Mouse (Mus musculus) liver, embryonic 14.5 days (tissue): ENCODE results near the gene Rabep2. TPM values are rescaled to one million over a fixed set of nuclear protein-coding genes. Genes with fewer than 3 reads are reported as not detected.

ENCODE experiments used
- ATAC-seq: fragments of 200-750 bp; cut with Nextera tagmentation; 2 replicates; pipeline ENCODE4 v1.8.0; 2017; ENCODE audit warnings: moderate number of reproducible peaks, mild to moderate bottlenecking, moderate library complexity; ENCODE audit not compliant: insufficient read depth
- DNase-seq, 3 experiments: peaks; one replicate each; pipeline ENCODE4 v3.0.0-alpha.2; 2012 to 2013; ENCODE audit warnings: low read depth in 3 of 3, low spot score in 3 of 3
- H3K27ac ChIP-seq: fragments of 300-500 bp; sonication (generic); 2 replicates; pipeline ENCODE4 v1.5.1; 2014; ENCODE audit warnings: moderate library complexity, mild to moderate bottlenecking, control low read depth, inconsistent platforms
- H3K27me3 ChIP-seq: fragments of 300-500 bp; sonication (generic); 2 replicates; pipeline ENCODE4 v1.6.1; 2014; ENCODE audit warnings: mild to moderate bottlenecking, low read length, moderate library complexity; ENCODE audit not compliant: control insufficient read depth, insufficient read depth
- H3K36me3 ChIP-seq: fragments of 300-500 bp; sonication (generic); replicated peaks from 2 replicates; pipeline ENCODE4 v1.6.1; 2014; ENCODE audit warnings: low read depth; ENCODE audit not compliant: control insufficient read depth, insufficient read depth
- H3K4me1 ChIP-seq, 2 experiments: fragments of 200-500 bp in 1 of 2; fragments of 300-500 bp in 1 of 2; sonication (generic) in 1 of 2; replicated peaks; 2 replicates each; pipeline ENCODE4 v1.6.1; 2012 to 2014; ENCODE audit warnings: antibody characterized with exemption in 1 of 2, inconsistent platforms in 1 of 2, low read length in 1 of 2; ENCODE audit not compliant: control insufficient read depth in 2 of 2, insufficient read depth in 2 of 2
- H3K4me2 ChIP-seq: fragments of 300-500 bp; sonication (generic); 2 replicates; pipeline ENCODE4 v1.6.1; 2014; ENCODE audit warnings: low read depth, mild to moderate bottlenecking, control low read depth, moderate library complexity
- H3K4me3 ChIP-seq, 2 experiments: fragments of 200-500 bp in 1 of 2; fragments of 300-500 bp in 1 of 2; sonication (generic) in 1 of 2; 2 replicates each; pipeline ENCODE4 v1.5.1; 2012 to 2014; ENCODE audit warnings: low read depth in 2 of 2, low read length in 2 of 2, mild to moderate bottlenecking in 2 of 2, control low read depth in 1 of 2, inconsistent platforms in 1 of 2, moderate library complexity in 1 of 2; ENCODE audit not compliant: insufficient read depth in 1 of 2
- H3K9ac ChIP-seq: fragments of 300-500 bp; sonication (generic); replicated peaks from 2 replicates; pipeline ENCODE4 v1.6.1; 2014; ENCODE audit warnings: mild to moderate bottlenecking, control low read depth, moderate library complexity
- H3K9me3 ChIP-seq: fragments of 300-500 bp; sonication (generic); 2 replicates; pipeline ENCODE4 v1.6.1; 2016; ENCODE audit warnings: low read length, mixed read lengths; ENCODE audit not compliant: control insufficient read depth
- CTCF ChIP-seq: IDR thresholded peaks from 2 replicates; pipeline ENCODE4 v1.5.1; 2016; ENCODE audit warnings: antibody characterized with exemption, low read depth, control low read depth
- EP300 ChIP-seq: IDR thresholded peaks from 2 replicates; pipeline ENCODE4 v1.6.1; 2016; ENCODE audit warnings: antibody characterized with exemption, low read depth
- WGBS: fragments of 180-500 bp; shearing (Covaris S2); extraction: QIAGEN DNeasy Blood & Tissue Kit; methylation state at CpG from one replicate; pipeline ENCODE4 v1.1.7; 2014; ENCODE audit not compliant: insufficient replicate concordance; 5-methylcytosine and 5-hydroxymethylcytosine counted together
- polyA plus RNA-seq, 2 experiments: library from polyadenylated mRNA; depleted of rRNA in 1 of 2; stranded (reverse) in 1 of 2; unstranded in 1 of 2; fragments of >200 nt; fragmentation: Nextera tagmentation in 1 of 2; extraction: Ambion mirVana in 1 of 2; gene quantifications; 2 replicates each; pipeline versions ENCODE4 v1.2.1 to v1.2.3; 2012 to 2014

Rabep2 gene
- polyA plus RNA-seq, 2 experiments, result 4.4 to 4.6 TPM

DNA sequence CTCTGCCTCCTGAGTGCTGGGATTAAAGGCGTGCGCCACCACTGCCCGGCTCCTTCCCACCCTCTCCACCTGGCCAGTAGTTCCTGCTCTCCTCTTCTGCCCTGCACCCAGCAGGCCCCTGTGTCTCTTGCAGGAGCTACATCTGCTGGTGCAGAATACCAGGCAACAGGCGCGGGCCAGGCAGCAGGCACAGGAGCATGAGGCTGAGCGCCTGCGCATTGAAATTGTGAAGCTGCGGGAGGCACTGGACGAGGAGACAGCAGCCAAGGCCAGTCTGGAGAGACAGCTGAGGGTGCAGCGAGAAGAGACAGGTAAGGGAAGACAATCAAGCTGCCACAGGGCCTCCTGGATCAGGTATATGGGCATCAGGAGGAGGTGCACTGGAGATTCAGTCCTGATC, 15.4 kb downstream of the Rabep2 start:
- ATAC-seq (no peak), DNase-seq (no peak)
- no peak overlapping the region for H3K27ac ChIP-seq
- H3K27me3 ChIP-seq, result no peaks in the 10 kb centered on the region
- no peaks in the 10 kb centered on the region for H3K36me3 ChIP-seq
- H3K4me1 ChIP-seq, result no peaks in the 10 kb centered on the region
- no peak overlapping the region for H3K9ac ChIP-seq
- TF ChIP-seq CTCF (no peak), EP300 (no peak)
- no peaks in the 10 kb centered on the region for H3K9me3 ChIP-seq
- H3K4me2 ChIP-seq, result no peak overlapping the region
- no peak overlapping the region for H3K4me3 ChIP-seq
- WGBS, result 82% methylated on average over 10 of the region's 10 CpGs

GRCm38 (mm10) chr7:126444536-126444935, 16.0 kb downstream of the Rabep2 start:
- Histone ChIP-seq H3K9ac (no peak overlapping the region), H3K27ac (no peak overlapping the region), H3K9me3 (no peaks in the 10 kb centered on the region), H3K4me1 (no peaks in the 10 kb centered on the region), H3K4me2 (no peak overlapping the region), H3K4me3 (no peak overlapping the region), H3K36me3 (no peaks in the 10 kb centered on the region), H3K27me3 (no peaks in the 10 kb centered on the region)
- DNase-seq (no peak), ATAC-seq (no peak)
- 77% methylated on average over 9 of the region's 9 CpGs for WGBS
- TF ChIP-seq EP300, result no peak
- TF ChIP-seq CTCF, result no peak

- no peak overlapping the region for H3K9ac ChIP-seq
- H3K4me1 ChIP-seq, result no peaks in the 10 kb centered on the region
- no peaks in the 10 kb centered on the region for H3K36me3 ChIP-seq
- H3K4me2 ChIP-seq, result no peak overlapping the region
- no peaks in the 10 kb centered on the region for H3K9me3 ChIP-seq
- H3K27ac ChIP-seq, result no peak overlapping the region
- H3K4me3 ChIP-seq, result no peak overlapping the region
- DNase-seq (no peak), ATAC-seq (no peak)
- no peaks in the 10 kb centered on the region for H3K27me3 ChIP-seq
- 77% methylated on average over 15 of the region's 15 CpGs for WGBS
- TF ChIP-seq EP300 (no peak), CTCF (no peak)
Observed at GRCm38 (mm10) chr7:126445104-126445815, 16.7 kb downstream of the Rabep2 start.

- no peaks in the 10 kb centered on the region for H3K9me3 ChIP-seq
- H3K4me1 ChIP-seq, result no peaks in the 10 kb centered on the region
- no peak for DNase-seq
- H3K36me3 ChIP-seq, result no peaks in the 10 kb centered on the region
- WGBS, result 87% methylated on average over 21 of the region's 21 CpGs
- H3K4me3 ChIP-seq, result no peak overlapping the region
- no peak for TF ChIP-seq EP300
- TF ChIP-seq CTCF, result no peak
- H3K27ac ChIP-seq, result no peak overlapping the region
- ATAC-seq, result no peak
- H3K9ac ChIP-seq, result no peak overlapping the region
- H3K27me3 ChIP-seq, result no peaks in the 10 kb centered on the region
- no peak overlapping the region for H3K4me2 ChIP-seq
Observed at GRCm38 (mm10) chr7:126446217-126446616, 17.7 kb downstream of the Rabep2 start.

GRCm38 (mm10) chr7:126448481-126448880, 19.9 kb downstream of the Rabep2 start:
- no peak overlapping the region for H3K4me3 ChIP-seq
- H3K36me3 ChIP-seq, result no peaks in the 10 kb centered on the region
- H3K4me2 ChIP-seq, result no peak overlapping the region
- H3K9ac ChIP-seq, result no peak overlapping the region
- no peaks in the 10 kb centered on the region for H3K27me3 ChIP-seq
- no peak overlapping the region for H3K27ac ChIP-seq
- 77% methylated on average over 19 of the region's 19 CpGs for WGBS
- DNase-seq (no peak), ATAC-seq (no peak)
- no peaks in the 10 kb centered on the region for H3K4me1 ChIP-seq
- H3K9me3 ChIP-seq, result no peaks in the 10 kb centered on the region
- no peak for TF ChIP-seq EP300
- no peak for TF ChIP-seq CTCF
